Mouse (Mus musculus) hindbrain, embryonic 10.5 days (tissue): ENCODE measurements around the gene Arhgap15. TPM values are rescaled to one million over a fixed set of nuclear protein-coding genes. Genes with fewer than 3 reads are reported as not detected.

Experiments
- DNase-seq: peaks from one replicate; pipeline ENCODE4 v3.0.0-alpha.2; 2017; ENCODE audit warnings: low spot score
- H3K27ac ChIP-seq: fragments of 300-500 bp; sonication (generic); 2 replicates; pipeline ENCODE4 v1.5.1; 2016; ENCODE audit warnings: mild to moderate bottlenecking, moderate library complexity
- H3K27me3 ChIP-seq: fragments of 300-500 bp; sonication (generic); 2 replicates; pipeline ENCODE4 v1.6.1; 2016; ENCODE audit warnings: mild to moderate bottlenecking; ENCODE audit not compliant: poor library complexity, insufficient read depth, severe bottlenecking
- H3K36me3 ChIP-seq: fragments of 300-500 bp; sonication (generic); 2 replicates; pipeline ENCODE4 v1.6.1; 2016; ENCODE audit warnings: mild to moderate bottlenecking, moderate library complexity
- H3K4me1 ChIP-seq: fragments of 300-500 bp; sonication (generic); replicated peaks from 2 replicates; pipeline ENCODE4 v1.6.1; 2016; ENCODE audit warnings: mild to moderate bottlenecking
- H3K4me3 ChIP-seq: fragments of 300-500 bp; sonication (generic); 2 replicates; pipeline ENCODE4 v1.5.1; 2016; ENCODE audit warnings: mild to moderate bottlenecking, moderate library complexity
- H3K9me3 ChIP-seq: fragments of 300-500 bp; sonication (generic); 2 replicates; pipeline ENCODE4 v1.6.1; 2016; ENCODE audit warnings: mild to moderate bottlenecking, moderate library complexity
- WGBS: fragments of 180-500 bp; shearing (Covaris S2); methylation state at CpG from one replicate; pipeline ENCODE4 v1.1.7; 2016; 5-methylcytosine and 5-hydroxymethylcytosine counted together
- polyA plus RNA-seq: library from polyadenylated mRNA; unstranded; fragments of >200 nt; fragmentation: Nextera tagmentation; extraction: Ambion mirVana; gene quantifications from 2 replicates; pipeline ENCODE4 v1.2.1, GENCODE M21; 2016

Gene Arhgap15
- polyA plus RNA-seq, 1 experiment from 2014 or later, result 0.72 TPM

DNA sequence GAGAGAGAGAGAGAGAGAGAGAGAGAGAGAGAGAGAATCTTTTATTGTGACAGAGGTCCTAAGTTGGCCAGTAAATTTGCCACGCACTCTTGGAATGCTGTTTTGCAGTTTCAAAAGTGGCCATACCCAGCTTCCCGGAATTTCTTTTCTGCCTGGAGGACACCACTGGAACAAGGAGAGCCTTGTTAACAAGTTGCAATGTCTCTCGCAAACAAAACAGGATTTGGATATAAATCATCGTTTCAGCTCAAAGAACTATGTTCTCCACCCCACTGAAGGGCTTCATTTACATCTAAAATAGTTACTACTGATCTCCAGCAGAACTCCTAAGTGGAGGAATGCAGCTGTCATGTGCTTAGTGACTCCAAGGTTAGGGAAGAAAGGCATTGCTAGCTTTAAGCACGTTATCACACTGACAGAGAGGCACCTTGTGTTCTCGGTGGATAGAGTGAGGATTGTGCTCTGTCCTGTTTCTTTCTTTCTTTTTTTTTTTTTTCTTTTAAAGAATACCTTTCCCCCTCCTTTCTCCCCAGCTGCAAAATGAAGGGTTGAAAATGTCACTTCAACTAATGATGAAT lies 473.6 kb downstream of the Arhgap15 start:
- H3K9me3 ChIP-seq, result no peaks in the 10 kb centered on the region
- H3K4me1 ChIP-seq, result peaks cover 33% of the 10 kb centered on the region
- DNase-seq, result no peak
- no peaks in the 10 kb centered on the region for H3K36me3 ChIP-seq
- H3K4me3 ChIP-seq, result no peak overlapping the region
- peak overlapping the region; percentile 50; the same call in 1 of the 2 replicates for H3K27ac ChIP-seq
- WGBS, result 10% methylated on average over 6 of the region's 6 CpGs
- no peaks in the 10 kb centered on the region for H3K27me3 ChIP-seq

- 31% methylated on average over 1 of the region's 1 CpGs for WGBS
- DNase-seq, result no peak
- H3K9me3 ChIP-seq, result no peaks in the 10 kb centered on the region
- H3K27ac ChIP-seq, result peak overlapping the region; percentile 50; the same call in 1 of the 2 replicates
- H3K27me3 ChIP-seq, result no peaks in the 10 kb centered on the region
- H3K4me3 ChIP-seq, result no peak overlapping the region
- H3K36me3 ChIP-seq, result no peaks in the 10 kb centered on the region
- H3K4me1 ChIP-seq, result peaks cover 11% of the 10 kb centered on the region
These were observed 486.2 kb downstream of the Arhgap15 start for GRCm38 (mm10) chr2:44234856-44235255.

DNA sequence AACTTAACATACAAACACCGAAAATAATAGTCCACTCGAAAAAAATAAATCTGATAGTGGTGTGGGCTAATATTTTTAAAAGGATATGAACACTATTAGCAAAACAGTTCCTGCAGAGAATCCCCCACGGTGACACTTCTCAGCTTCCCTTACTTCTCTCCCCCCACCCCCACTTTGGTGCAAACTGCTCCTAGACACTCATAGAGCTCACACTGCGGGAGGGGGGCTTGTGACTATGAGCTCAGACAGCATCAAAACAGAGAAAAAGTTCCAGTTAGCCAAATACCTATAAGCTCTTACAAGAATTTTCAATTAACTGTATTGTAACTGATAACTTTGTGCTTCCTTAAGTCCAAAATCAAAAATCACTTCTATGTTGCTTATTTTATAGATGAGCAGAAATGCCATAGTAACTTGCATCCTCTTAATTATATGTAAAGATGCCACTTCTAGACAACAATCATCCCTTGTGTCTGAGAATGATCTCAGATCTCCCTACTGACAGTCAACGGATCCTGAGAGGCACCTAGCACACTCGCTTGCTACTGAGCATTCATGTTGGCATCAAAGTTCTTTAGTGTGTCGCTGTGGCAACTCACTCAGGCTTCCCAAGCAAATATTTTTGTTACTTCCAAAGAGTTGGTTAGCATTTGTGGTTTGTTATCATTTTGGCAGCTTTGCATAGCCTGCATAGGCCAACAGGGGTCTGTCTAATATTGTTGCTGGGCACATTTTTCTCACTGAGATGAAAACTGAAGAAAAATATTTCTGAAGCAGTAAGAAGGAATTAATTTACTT lies 493.2 kb downstream of the Arhgap15 start:
- Histone ChIP-seq H3K27me3 (no peaks in the 10 kb centered on the region), H3K9me3 (no peaks in the 10 kb centered on the region), H3K27ac (peak overlapping the region; percentile 66), H3K4me3 (no peak overlapping the region), H3K36me3 (no peaks in the 10 kb centered on the region), H3K4me1 (peaks cover 23% of the 10 kb centered on the region)
- WGBS, result 34% methylated on average over 7 of the region's 7 CpGs
- no peak for DNase-seq

GRCm38 (mm10) chr2:44242628-44243255 lies 494.1 kb downstream of the Arhgap15 start:
- no peak for DNase-seq
- Histone ChIP-seq H3K4me1 (peaks cover 23% of the 10 kb centered on the region), H3K9me3 (no peaks in the 10 kb centered on the region), H3K4me3 (no peak overlapping the region), H3K27me3 (no peaks in the 10 kb centered on the region), H3K36me3 (no peaks in the 10 kb centered on the region), H3K27ac (peak overlapping the region; percentile 66)
- 83% methylated on average over 15 of the region's 15 CpGs for WGBS

- H3K36me3 ChIP-seq, result no peaks in the 10 kb centered on the region
- H3K9me3 ChIP-seq, result no peaks in the 10 kb centered on the region
- no peaks in the 10 kb centered on the region for H3K4me1 ChIP-seq
- H3K4me3 ChIP-seq, result no peak overlapping the region
- WGBS, result 69% methylated on average over 4 of the region's 4 CpGs
- H3K27ac ChIP-seq, result no peak overlapping the region
- DNase-seq, result no peak
- H3K27me3 ChIP-seq, result no peaks in the 10 kb centered on the region
These were observed 506.7 kb downstream of the Arhgap15 start for GRCm38 (mm10) chr2:44255343-44255742.

GRCm38 (mm10) chr2:44257946-44258345 lies 509.3 kb downstream of the Arhgap15 start:
- no peak for DNase-seq
- no peaks in the 10 kb centered on the region for H3K9me3 ChIP-seq
- no peaks in the 10 kb centered on the region for H3K36me3 ChIP-seq
- H3K27ac ChIP-seq, result no peak overlapping the region
- H3K27me3 ChIP-seq, result no peaks in the 10 kb centered on the region
- 69% methylated on average over 2 of the region's 2 CpGs for WGBS
- H3K4me1 ChIP-seq, result no peaks in the 10 kb centered on the region
- no peak overlapping the region for H3K4me3 ChIP-seq

GRCm38 (mm10) chr2:44271455-44272346 lies 523.1 kb downstream of the Arhgap15 start:
- H3K27ac ChIP-seq, result peak overlapping the region; percentile 62
- peaks cover 13% of the 10 kb centered on the region for H3K4me1 ChIP-seq
- 41% methylated on average over 17 of the region's 17 CpGs for WGBS
- H3K9me3 ChIP-seq, result no peaks in the 10 kb centered on the region
- DNase-seq, result peak; percentile 20
- no peak overlapping the region for H3K4me3 ChIP-seq
- H3K36me3 ChIP-seq, result no peaks in the 10 kb centered on the region
- H3K27me3 ChIP-seq, result no peaks in the 10 kb centered on the region

DNA sequence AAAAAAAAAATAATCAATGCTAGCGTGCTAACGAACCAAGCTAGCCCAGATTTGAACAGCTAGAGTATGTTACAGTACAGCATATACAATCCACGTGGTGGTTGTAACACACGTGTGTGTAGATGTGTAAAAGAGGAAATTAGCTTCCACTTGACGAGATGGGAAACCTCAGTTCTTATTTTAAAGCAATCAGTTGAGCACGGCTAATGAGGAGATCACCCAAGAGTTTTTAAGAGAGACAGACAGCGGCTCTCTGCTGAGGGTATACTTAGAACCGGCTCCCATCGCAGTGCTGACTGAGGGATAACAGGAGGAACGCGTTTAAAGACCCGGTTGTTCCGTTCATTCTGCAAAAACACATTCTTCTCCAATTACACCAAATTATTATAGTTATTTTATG lies 524.0 kb downstream of the Arhgap15 start:
- Histone ChIP-seq H3K27me3 (no peaks in the 10 kb centered on the region), H3K27ac (no peak overlapping the region), H3K36me3 (no peaks in the 10 kb centered on the region), H3K4me1 (peaks cover 13% of the 10 kb centered on the region), H3K9me3 (no peaks in the 10 kb centered on the region), H3K4me3 (no peak overlapping the region)
- WGBS, result 83% methylated on average over 13 of the region's 13 CpGs
- DNase-seq, result no peak

GRCm38 (mm10) chr2:44274425-44274824 lies 525.8 kb downstream of the Arhgap15 start:
- Histone ChIP-seq H3K36me3 (no peaks in the 10 kb centered on the region), H3K27ac (no peak overlapping the region), H3K27me3 (no peaks in the 10 kb centered on the region), H3K9me3 (no peaks in the 10 kb centered on the region), H3K4me1 (peaks cover 13% of the 10 kb centered on the region), H3K4me3 (no peak overlapping the region)
- 92% methylated on average over 3 of the region's 3 CpGs for WGBS
- no peak for DNase-seq

- no peak for DNase-seq
- Histone ChIP-seq H3K4me3 (no peak overlapping the region), H3K27me3 (no peaks in the 10 kb centered on the region), H3K4me1 (no peaks in the 10 kb centered on the region), H3K36me3 (no peaks in the 10 kb centered on the region), H3K27ac (no peak overlapping the region), H3K9me3 (0 out of 2 replicates have a peak, but pooled peaks cover 5% of the 10 kb centered on the region)
- WGBS, result 92% methylated on average over 4 of the region's 4 CpGs
These were observed 537.6 kb downstream of the Arhgap15 start for GRCm38 (mm10) chr2:44286181-44286719.

GRCm38 (mm10) chr2:44299156-44299555 lies 550.5 kb downstream of the Arhgap15 start:
- no peaks in the 10 kb centered on the region for H3K36me3 ChIP-seq
- no peak for DNase-seq
- no peak overlapping the region for H3K27ac ChIP-seq
- no peak overlapping the region for H3K4me3 ChIP-seq
- no peaks in the 10 kb centered on the region for H3K9me3 ChIP-seq
- 80% methylated on average over 3 of the region's 3 CpGs for WGBS
- peaks cover 11% of the 10 kb centered on the region for H3K4me1 ChIP-seq
- H3K27me3 ChIP-seq, result no peaks in the 10 kb centered on the region

GRCm38 (mm10) chr2:44299909-44300308 lies 551.3 kb downstream of the Arhgap15 start:
- Histone ChIP-seq H3K4me1 (peaks cover 19% of the 10 kb centered on the region), H3K27me3 (no peaks in the 10 kb centered on the region), H3K27ac (no peak overlapping the region), H3K36me3 (no peaks in the 10 kb centered on the region), H3K9me3 (no peaks in the 10 kb centered on the region), H3K4me3 (no peak overlapping the region)
- no peak for DNase-seq
- WGBS, result 43% methylated on average over 5 of the region's 5 CpGs
